Mouse (Mus musculus) kidney, adult 2 months (tissue): ENCODE measurements around the gene Cecr2.

Experiments used
- CTCF ChIP-seq: fragments of 200-500 bp; conservative IDR thresholded peaks from 2 replicates; pipeline ENCODE4 v1.5.1; 2011; ENCODE audit warnings: low read depth, mild to moderate bottlenecking, control low read depth, low read length, moderate library complexity, mixed read lengths; ENCODE audit not compliant: insufficient read depth, insufficient read length
- POLR2A ChIP-seq: fragments of 200-500 bp; IDR thresholded peaks from one replicate; pipeline ENCODE4 v1.6.1; 2011; ENCODE audit warnings: low read depth, low read length, control low read depth

DNA sequence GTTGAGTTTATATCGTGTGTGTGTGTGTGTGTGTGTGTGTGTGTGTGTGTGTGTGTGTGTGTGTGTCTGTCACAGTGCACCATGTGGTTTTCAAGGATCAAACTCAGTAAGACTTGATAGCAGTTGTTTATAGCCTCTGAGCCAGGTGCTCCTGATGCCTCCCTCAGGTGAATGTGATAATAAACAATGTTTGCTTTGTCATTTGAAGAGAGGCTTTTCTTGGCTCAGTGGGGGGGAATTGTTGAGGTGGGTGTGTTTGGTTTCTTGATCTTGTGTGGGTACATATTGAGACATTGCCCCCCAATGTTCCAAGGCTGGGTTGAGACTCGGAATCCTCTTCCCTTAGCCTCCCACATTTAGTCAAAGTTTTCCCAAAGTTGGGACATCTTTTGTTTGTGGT is 77.0 kb downstream of the Cecr2 start:
- TF ChIP-seq CTCF: no peak
- TF ChIP-seq POLR2A: no peak
